Mouse (Mus musculus): ENCODE measurements around the gene Pip5k1c. TPM values are rescaled to one million over a fixed set of nuclear protein-coding genes. Genes with fewer than 3 reads are reported as not detected.

Gene Pip5k1c
- total and polyA plus RNA-seq, 2 experiments = 7.4 to 30.1 TPM

- H3K36me3 ChIP-seq (ENCODE audit: control insufficient read depth, insufficient read depth, low read length) = no peaks in the 10 kb centered on the region; the same call in 1 of the 2 replicates
- WGBS = 1% methylated on average over 38 of the region's 38 CpGs
- H3K4me1 ChIP-seq (ENCODE audit: control insufficient read depth, insufficient read depth, low read length) = peaks cover 18% of the 10 kb centered on the region
Observed at GRCm38 (mm10) chr10:81319741-81320549, 27.2 kb downstream of the Pip5k1c start.

GRCm38 (mm10) chr10:81320550-81321347 is 28.0 kb downstream of the Pip5k1c start, which contains the start of gene Cactin:
TSS of gene Cactin (plus strand) at chr10:81321103.
- peak within 1 kb of the TSS; percentile 96 for H3K4me3 ChIP-seq (ENCODE audit: insufficient read depth, low read depth, low read length)

More at GRCm38 (mm10) chr10:81319741-81320549, 27.2 kb downstream of the Pip5k1c start:
- TF ChIP-seq POLR2A (IDR thresholded peaks at IDR 0.05; ENCODE audit: extremely low read depth, insufficient read depth, low read length) (0 out of 2 replicates have a peak, but pooled peaks have one; percentile 33), CTCF (IDR thresholded peaks at IDR 0.05; ENCODE audit: low read depth, low read length) (no peak)
- Histone ChIP-seq H3K27me3 (ENCODE audit: control insufficient read depth, insufficient read depth, low read length) (no peaks in the 10 kb centered on the region), H3K4me3 (ENCODE audit: insufficient read depth, low read depth, low read length) (peak overlapping the region; percentile 36), H3K9ac (ENCODE audit: low read depth, low read length) (peak overlapping the region; percentile 73), H3K27ac (replicated peaks; ENCODE audit: insufficient read depth, low read depth, low read length) (peak overlapping the region; percentile 74), H3K79me2 (ENCODE audit: control insufficient read depth, insufficient read depth, low read length) (peaks cover 9% of the 10 kb centered on the region; the same call in 1 of the 2 replicates)
- no peak for DNase-seq (ENCODE audit: extremely low read depth, low read depth, low spot score)

GRCm38 (mm10) chr10:81321436-81321835 is 28.7 kb downstream of the Pip5k1c start:
- Histone ChIP-seq H3K9ac (ENCODE audit: low read depth, low read length) (peak overlapping the region; percentile 94), H3K27ac (replicated peaks; ENCODE audit: insufficient read depth, low read depth, low read length) (peak overlapping the region; percentile 96), H3K79me2 (ENCODE audit: control insufficient read depth, insufficient read depth, low read length) (peaks cover 9% of the 10 kb centered on the region; the same call in 1 of the 2 replicates), H3K27me3 (ENCODE audit: control insufficient read depth, insufficient read depth, low read length) (no peaks in the 10 kb centered on the region), H3K36me3 (ENCODE audit: control insufficient read depth, insufficient read depth, low read length) (peaks cover 7% of the 10 kb centered on the region), H3K4me3 (ENCODE audit: insufficient read depth, low read depth, low read length) (peak overlapping the region; percentile 96), H3K4me1 (ENCODE audit: control insufficient read depth, insufficient read depth, low read length) (peaks cover 18% of the 10 kb centered on the region)
- no peak for DNase-seq (ENCODE audit: extremely low read depth, low read depth, low spot score)
- TF ChIP-seq CTCF (IDR thresholded peaks at IDR 0.05; ENCODE audit: low read depth, low read length) = no peak
- TF ChIP-seq POLR2A (IDR thresholded peaks at IDR 0.05; ENCODE audit: extremely low read depth, insufficient read depth, low read length) = no peak
- WGBS = under 1% methylated on average over 20 of the region's 20 CpGs

More at GRCm38 (mm10) chr10:81320550-81321347, 28.0 kb downstream of the Pip5k1c start, which contains the start of gene Cactin:
- under 1% methylated on average over 68 of the region's 68 CpGs for WGBS
- H3K4me1 ChIP-seq (ENCODE audit: control insufficient read depth, insufficient read depth, low read length) = peaks cover 18% of the 10 kb centered on the region
- peak; percentile 100 for DNase-seq (ENCODE audit: extremely low read depth, low read depth, low spot score)
- H3K9ac ChIP-seq (ENCODE audit: low read depth, low read length) = peak within 1 kb of the TSS; percentile 94
- H3K79me2 ChIP-seq (ENCODE audit: control insufficient read depth, insufficient read depth, low read length) = peaks cover 9% of the 10 kb centered on the region; the same call in 1 of the 2 replicates
- H3K27me3 ChIP-seq (ENCODE audit: control insufficient read depth, insufficient read depth, low read length) = no peaks in the 10 kb centered on the region
- H3K36me3 ChIP-seq (ENCODE audit: control insufficient read depth, insufficient read depth, low read length) = peaks cover 2% of the 10 kb centered on the region; the same call in 1 of the 2 replicates
- peak within 1 kb of the TSS; percentile 96 for H3K27ac ChIP-seq (replicated peaks; ENCODE audit: insufficient read depth, low read depth, low read length)
- TF ChIP-seq POLR2A (IDR thresholded peaks at IDR 0.05; ENCODE audit: extremely low read depth, insufficient read depth, low read length) (peak; percentile 65; the same call in 1 of the 2 replicates), CTCF (IDR thresholded peaks at IDR 0.05; ENCODE audit: low read depth, low read length) (no peak)

GRCm38 (mm10) chr10:81322444-81322843 is 29.7 kb downstream of the Pip5k1c start:
- peaks cover 7% of the 10 kb centered on the region for H3K36me3 ChIP-seq (ENCODE audit: control insufficient read depth, insufficient read depth, low read length)

GRCm38 (mm10) chr10:81323141-81323775 is 30.5 kb downstream of the Pip5k1c start:
- H3K9ac ChIP-seq (ENCODE audit: low read depth, low read length) = no peak overlapping the region
- peaks cover 9% of the 10 kb centered on the region; the same call in 1 of the 2 replicates for H3K79me2 ChIP-seq (ENCODE audit: control insufficient read depth, insufficient read depth, low read length)
- TF ChIP-seq CTCF (IDR thresholded peaks at IDR 0.05; ENCODE audit: low read depth, low read length) (no peak), POLR2A (IDR thresholded peaks at IDR 0.05; ENCODE audit: extremely low read depth, insufficient read depth, low read length) (no peak)
- H3K4me1 ChIP-seq (ENCODE audit: control insufficient read depth, insufficient read depth, low read length) = peaks cover 17% of the 10 kb centered on the region
- H3K27me3 ChIP-seq (ENCODE audit: control insufficient read depth, insufficient read depth, low read length) = no peaks in the 10 kb centered on the region
- no peak overlapping the region for H3K27ac ChIP-seq (replicated peaks; ENCODE audit: insufficient read depth, low read depth, low read length)
- no peak for DNase-seq (ENCODE audit: extremely low read depth, low read depth, low spot score)
- no peak overlapping the region for H3K4me3 ChIP-seq (ENCODE audit: insufficient read depth, low read depth, low read length)
- peaks cover 7% of the 10 kb centered on the region for H3K36me3 ChIP-seq (ENCODE audit: control insufficient read depth, insufficient read depth, low read length)
- WGBS = 96% methylated on average over 23 of the region's 23 CpGs

More at GRCm38 (mm10) chr10:81322444-81322843, 29.7 kb downstream of the Pip5k1c start:
- peaks cover 18% of the 10 kb centered on the region for H3K4me1 ChIP-seq (ENCODE audit: control insufficient read depth, insufficient read depth, low read length)
- H3K9ac ChIP-seq (ENCODE audit: low read depth, low read length) = no peak overlapping the region
- DNase-seq (ENCODE audit: extremely low read depth, low read depth, low spot score) = no peak
- H3K79me2 ChIP-seq (ENCODE audit: control insufficient read depth, insufficient read depth, low read length) = peaks cover 9% of the 10 kb centered on the region; the same call in 1 of the 2 replicates
- TF ChIP-seq CTCF (IDR thresholded peaks at IDR 0.05; ENCODE audit: low read depth, low read length) (no peak), POLR2A (IDR thresholded peaks at IDR 0.05; ENCODE audit: extremely low read depth, insufficient read depth, low read length) (no peak)
- no peak overlapping the region for H3K4me3 ChIP-seq (ENCODE audit: insufficient read depth, low read depth, low read length)
- H3K27ac ChIP-seq (replicated peaks; ENCODE audit: insufficient read depth, low read depth, low read length) = no peak overlapping the region
- no peaks in the 10 kb centered on the region for H3K27me3 ChIP-seq (ENCODE audit: control insufficient read depth, insufficient read depth, low read length)
- WGBS = 94% methylated on average over 27 of the region's 27 CpGs

Data from liver, adult 2 months (tissue).